Mouse (Mus musculus) small intestine, adult 2 months (tissue): ENCODE measurements around the gene Tlk1.

Source experiments
- CTCF ChIP-seq: fragments of 200-500 bp; IDR thresholded peaks from 2 replicates; pipeline ENCODE4 v1.5.1; 2012; ENCODE audit warnings: low read depth, mild to moderate bottlenecking, control low read depth, inconsistent platforms, low read length, moderate library complexity, mixed read lengths; ENCODE audit not compliant: insufficient replicate concordance, insufficient read length; ENCODE audit errors: extremely low read depth
- POLR2A ChIP-seq: fragments of 200-500 bp; IDR thresholded peaks from 2 replicates; pipeline ENCODE4 v1.6.1; 2012; ENCODE audit warnings: low read depth, mild to moderate bottlenecking, control low read depth, inconsistent platforms, low read length, moderate library complexity

DNA sequence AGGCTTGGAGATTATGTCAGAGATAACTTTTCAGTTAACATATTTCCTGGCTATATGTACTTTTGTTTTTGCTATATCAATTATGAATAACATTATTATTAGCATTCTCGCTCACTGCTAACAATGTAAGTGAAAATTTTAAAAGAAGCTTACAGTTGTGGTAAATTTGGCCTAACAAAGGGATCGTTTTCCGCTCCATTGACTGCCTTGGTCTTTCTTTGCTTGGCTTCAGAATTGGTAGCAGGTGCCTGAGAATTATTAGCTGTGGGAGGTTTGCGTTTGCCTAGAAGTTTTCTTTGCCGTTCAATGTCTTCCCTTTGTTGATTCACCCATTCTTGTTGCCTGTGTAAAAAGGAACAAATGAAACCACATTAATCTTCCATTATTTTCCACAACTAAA, 83.6 kb downstream of the Tlk1 start:
- TF ChIP-seq POLR2A (no peak), CTCF (no peak)
